Mouse (Mus musculus) limb, embryonic 14.5 days (tissue): ENCODE results near the gene Tdrd12. TPM values are rescaled to one million over a fixed set of nuclear protein-coding genes. Genes with fewer than 3 reads are reported as not detected.

Source experiments
- ATAC-seq: fragments of 200-750 bp; cut with Nextera tagmentation; 2 replicates; pipeline ENCODE4 v1.8.0; 2017; ENCODE audit warnings: low read depth, moderate number of reproducible peaks, moderate TSS enrichment; ENCODE audit not compliant: low FRiP score
- DNase-seq: peaks from one replicate; pipeline ENCODE4 v3.0.0-alpha.2; 2015; ENCODE audit warnings: low spot score
- H3K27ac ChIP-seq: fragments of 300-500 bp; sonication (generic); replicated peaks from 2 replicates; pipeline ENCODE4 v1.5.1; 2014; ENCODE audit warnings: low read depth, mild to moderate bottlenecking, low read length, moderate library complexity, mixed read lengths
- H3K27me3 ChIP-seq: fragments of 300-500 bp; sonication (generic); 2 replicates; pipeline ENCODE4 v1.6.1; 2014; ENCODE audit warnings: low read length, mixed read lengths; ENCODE audit not compliant: control insufficient read depth, insufficient read depth
- H3K36me3 ChIP-seq: fragments of 300-500 bp; sonication (generic); 2 replicates; pipeline ENCODE4 v1.6.1; 2014; ENCODE audit warnings: mild to moderate bottlenecking, low read length, moderate library complexity, mixed read lengths; ENCODE audit not compliant: control insufficient read depth, insufficient read depth
- H3K4me1 ChIP-seq: fragments of 300-500 bp; sonication (generic); 2 replicates; pipeline ENCODE4 v1.6.1; 2014; ENCODE audit warnings: antibody characterized with exemption, low read length, mixed read lengths; ENCODE audit not compliant: control insufficient read depth, insufficient read depth
- H3K4me2 ChIP-seq: fragments of 300-500 bp; sonication (generic); replicated peaks from 2 replicates; pipeline ENCODE4 v1.6.1; 2014; ENCODE audit warnings: low read depth, mild to moderate bottlenecking, low read length, moderate library complexity; ENCODE audit not compliant: severe bottlenecking
- H3K4me3 ChIP-seq: fragments of 300-500 bp; sonication (generic); replicated peaks from 2 replicates; pipeline ENCODE4 v1.5.1; 2014; ENCODE audit warnings: low read length
- H3K9ac ChIP-seq: fragments of 300-500 bp; sonication (generic); 2 replicates; pipeline ENCODE4 v1.6.1; 2014; ENCODE audit warnings: mild to moderate bottlenecking, low read depth, low read length, moderate library complexity; ENCODE audit not compliant: severe bottlenecking
- H3K9me3 ChIP-seq: fragments of 300-500 bp; sonication (generic); 2 replicates; pipeline ENCODE4 v1.6.1; 2016; ENCODE audit warnings: low read length; ENCODE audit not compliant: control insufficient read depth
- POLR2A ChIP-seq: fragments of 200-500 bp; IDR thresholded peaks from 2 replicates; pipeline ENCODE4 v1.8.0; 2012; ENCODE audit warnings: inconsistent platforms, mild to moderate bottlenecking, moderate library complexity, borderline replicate concordance; ENCODE audit not compliant: insufficient read depth, insufficient read length; ENCODE audit errors: extremely low read depth
- WGBS: fragments of 180-500 bp; shearing (Covaris S2); extraction: QIAGEN DNeasy Blood & Tissue Kit; methylation state at CpG from one replicate; pipeline ENCODE4 v1.1.7; 2014; 5-methylcytosine and 5-hydroxymethylcytosine counted together
- polyA plus RNA-seq, 2 experiments: library from polyadenylated mRNA; depleted of rRNA in 1 of 2; stranded (reverse) in 1 of 2; unstranded in 1 of 2; fragments of >200 nt; fragmentation: Nextera tagmentation in 1 of 2; extraction: Ambion mirVana in 1 of 2; gene quantifications; 2 replicates each; pipeline versions ENCODE4 v1.2.1 to v1.2.3; 2012 to 2014

Gene Tdrd12
- polyA plus RNA-seq, 2 experiments = 0.55 to 0.63 TPM

- Histone ChIP-seq H3K4me3 (no peak overlapping the region), H3K4me2 (no peak overlapping the region), H3K27ac (no peak overlapping the region), H3K36me3 (no peaks in the 10 kb centered on the region), H3K27me3 (no peaks in the 10 kb centered on the region), H3K4me1 (no peaks in the 10 kb centered on the region), H3K9ac (no peak overlapping the region), H3K9me3 (no peaks in the 10 kb centered on the region)
- DNase-seq = no peak
- 84% methylated on average over 4 of the region's 4 CpGs for WGBS
- no peak for ATAC-seq
- no peak for TF ChIP-seq POLR2A
Measured at GRCm38 (mm10) chr7:35456091-35456814, 81.3 kb downstream of the Tdrd12 start.

DNA sequence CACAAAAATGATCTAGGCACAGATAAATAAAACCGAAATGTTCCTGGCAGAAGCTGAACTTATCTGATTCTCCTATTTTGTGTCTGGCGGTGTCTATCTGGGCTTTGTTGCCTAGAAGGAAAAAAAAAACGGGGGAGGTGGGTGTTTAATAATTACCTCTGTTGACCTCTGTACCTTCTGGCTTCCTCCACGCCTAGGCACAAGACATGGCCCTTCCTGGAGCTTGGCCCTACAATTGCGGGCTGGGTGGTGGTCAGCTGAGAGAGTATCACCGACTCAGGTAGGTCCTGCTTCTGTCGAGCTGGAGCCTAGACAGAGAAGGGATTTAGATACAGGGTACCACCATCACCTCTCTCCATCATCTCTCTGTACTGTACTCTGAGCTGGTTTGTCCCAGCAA is 88.7 kb downstream of the Tdrd12 start:
- Histone ChIP-seq H3K4me1 (peaks cover 6% of the 10 kb centered on the region; the same call in 1 of the 2 replicates), H3K27me3 (no peaks in the 10 kb centered on the region), H3K4me2 (no peak overlapping the region), H3K27ac (no peak overlapping the region), H3K36me3 (no peaks in the 10 kb centered on the region), H3K4me3 (no peak overlapping the region), H3K9me3 (no peaks in the 10 kb centered on the region), H3K9ac (no peak overlapping the region)
- DNase-seq = no peak
- WGBS = 73% methylated on average over 7 of the region's 7 CpGs
- ATAC-seq = no peak
- no peak for TF ChIP-seq POLR2A

GRCm38 (mm10) chr7:35447996-35448846 is 89.3 kb downstream of the Tdrd12 start, which contains the start of gene Slc7a9:
TSS of gene Slc7a9 (plus strand) at chr7:35448796.
- peaks cover 6% of the 10 kb centered on the region; the same call in 1 of the 2 replicates for H3K4me1 ChIP-seq
- 24% methylated on average over 15 of the region's 15 CpGs for WGBS
- no peak for TF ChIP-seq POLR2A
- no peaks in the 10 kb centered on the region for H3K9me3 ChIP-seq
- no peaks in the 10 kb centered on the region for H3K36me3 ChIP-seq
- no peak within 1 kb of the TSS for H3K4me2 ChIP-seq
- H3K9ac ChIP-seq = no peak within 1 kb of the TSS
- no peak within 1 kb of the TSS for H3K27ac ChIP-seq
- DNase-seq = no peak
- no peak for ATAC-seq
- no peaks in the 10 kb centered on the region for H3K27me3 ChIP-seq
- no peak within 1 kb of the TSS for H3K4me3 ChIP-seq

- no peak overlapping the region for H3K4me2 ChIP-seq
- no peaks in the 10 kb centered on the region for H3K9me3 ChIP-seq
- H3K4me1 ChIP-seq = peaks cover 6% of the 10 kb centered on the region; the same call in 1 of the 2 replicates
- TF ChIP-seq POLR2A = no peak
- no peak for DNase-seq
- no peak overlapping the region for H3K9ac ChIP-seq
- WGBS = 64% methylated on average over 4 of the region's 4 CpGs
- H3K27me3 ChIP-seq = no peaks in the 10 kb centered on the region
- H3K36me3 ChIP-seq = no peaks in the 10 kb centered on the region
- H3K27ac ChIP-seq = no peak overlapping the region
- ATAC-seq = no peak
- no peak overlapping the region for H3K4me3 ChIP-seq
Measured at GRCm38 (mm10) chr7:35447501-35447900, 90.0 kb downstream of the Tdrd12 start.

- Histone ChIP-seq H3K9ac (no peak overlapping the region), H3K9me3 (no peaks in the 10 kb centered on the region), H3K4me3 (no peak overlapping the region), H3K27ac (no peak overlapping the region), H3K36me3 (peaks cover 72% of the 10 kb centered on the region), H3K4me1 (no peaks in the 10 kb centered on the region), H3K27me3 (no peaks in the 10 kb centered on the region), H3K4me2 (no peak overlapping the region)
- TF ChIP-seq POLR2A = no peak
- DNase-seq (no peak), ATAC-seq (no peak)
- 81% methylated on average over 9 of the region's 9 CpGs for WGBS
Measured at GRCm38 (mm10) chr7:35435266-35435665, 102.3 kb downstream of the Tdrd12 start.
